Mouse (Mus musculus): ENCODE measurements around the gene Psme4. TPM values are rescaled to one million over a fixed set of nuclear protein-coding genes. Genes with fewer than 3 reads are reported as not detected.

The Psme4 gene
- 7.9 TPM for polyA plus RNA-seq (2017; shearing (Covaris generic))

GRCm38 (mm10) chr11:30771267-30771903 is at the start of gene Psme4:
Psme4 (plus strand) TSS chr11:30771726.

DNA sequence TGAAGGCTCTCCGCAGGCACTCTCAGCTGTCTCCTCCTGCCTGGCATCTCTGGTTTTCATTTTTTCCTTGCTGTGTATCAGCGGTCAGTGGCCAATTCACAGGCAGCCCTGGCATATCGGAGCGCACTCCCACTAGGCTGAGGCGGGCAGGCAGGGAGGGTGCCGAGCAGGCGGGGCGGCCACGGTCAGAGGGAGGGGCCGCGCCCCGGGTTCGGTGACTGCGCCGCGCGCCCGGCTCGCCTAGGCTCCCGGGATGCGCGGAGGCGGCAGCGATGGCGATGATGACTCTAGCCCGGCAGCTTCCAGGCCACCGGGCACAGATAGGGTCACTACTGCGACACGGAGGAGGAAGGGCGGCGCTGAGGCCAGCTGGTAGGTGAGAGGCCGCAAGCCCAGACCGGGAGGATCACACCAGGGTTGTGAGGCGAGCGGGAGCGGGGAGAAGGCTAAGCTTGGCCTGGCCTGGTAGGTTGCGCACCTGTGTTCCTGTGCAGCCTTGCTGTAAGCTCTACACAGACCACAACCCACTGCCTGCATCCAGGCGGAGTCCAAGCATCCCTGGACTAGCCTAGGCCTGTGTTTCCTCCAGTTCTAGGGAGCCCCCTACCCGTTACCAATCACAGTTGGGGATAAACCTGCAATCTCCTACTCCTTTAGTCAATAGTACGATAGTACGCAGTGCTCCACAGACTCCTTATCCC is 113.8 kb downstream of the Psme4 start, which contains the start of the genes Gpr75 and Asb3:
Gpr75 (plus strand) TSS at position 188 of the 701 bp plus-strand sequence.
Asb3 (plus strand) TSS at position 246 of the 701 bp plus-strand sequence.

Other genes with a start within 250 kb of the Psme4 start
- gene Acyp2, start 122.1 kb upstream of the Psme4 start, polyA plus RNA-seq (2017; shearing (Covaris generic)): 1.5 TPM
- not detected for gene Gpr75, start 113.6 kb downstream of the Psme4 start, polyA plus RNA-seq (2017; shearing (Covaris generic))
- gene Asb3, start 113.7 kb downstream of the Psme4 start, polyA plus RNA-seq (2017; shearing (Covaris generic)): 57.7 TPM
- 10.9 TPM for gene Erlec1, start 182.6 kb downstream of the Psme4 start, polyA plus RNA-seq (2017; shearing (Covaris generic))
- gene Chac2, start 214.6 kb downstream of the Psme4 start, polyA plus RNA-seq (2017; shearing (Covaris generic)): 9.8 TPM